Mouse (Mus musculus): Measurements from ENCODE around the gene Icam5.

- TF ChIP-seq ZC3H11A (IDR thresholded peaks at IDR 0.05; ENCODE audit: borderline replicate concordance, low read depth, low read length) (no peak), CHD2 (IDR thresholded peaks at IDR 0.05; ENCODE audit: low read depth, low read length) (no peak), MAFK (IDR thresholded peaks at IDR 0.05; ENCODE audit: insufficient read depth, low read depth, low read length) (no peak), ZNF384 (IDR thresholded peaks at IDR 0.05; ENCODE audit: low read depth, low read length) (no peak)
These were observed 9.1 kb upstream of the Icam5 start for GRCm38 (mm10) chr9:21022726-21023125.
